Mouse (Mus musculus) liver, adult 2 months (tissue): ENCODE data around the gene Cux1. TPM values are rescaled to one million over a fixed set of nuclear protein-coding genes. Genes with fewer than 3 reads are reported as not detected.

ENCODE experiments used
- DNase-seq: peaks from one replicate; pipeline ENCODE4 v3.0.0-alpha.2; 2011; ENCODE audit warnings: low read depth, low spot score; ENCODE audit errors: extremely low read depth
- H3K27ac ChIP-seq: fragments of 200-500 bp; replicated peaks from 2 replicates; pipeline ENCODE4 v1.5.1; 2012; ENCODE audit warnings: low read depth, mild to moderate bottlenecking, control low read depth, inconsistent platforms, low read length; ENCODE audit not compliant: insufficient read depth
- H3K27me3 ChIP-seq: fragments of 200-500 bp; 2 replicates; pipeline ENCODE4 v1.6.1; 2012; ENCODE audit warnings: mild to moderate bottlenecking, moderate library complexity, low read length, inconsistent platforms; ENCODE audit not compliant: control insufficient read depth, insufficient read depth
- H3K36me3 ChIP-seq: fragments of 200-500 bp; 2 replicates; pipeline ENCODE4 v1.6.1; 2012; ENCODE audit warnings: low read length, inconsistent platforms; ENCODE audit not compliant: control insufficient read depth, insufficient read depth
- H3K4me1 ChIP-seq: fragments of 200-500 bp; 2 replicates; pipeline ENCODE4 v1.6.1; 2011; ENCODE audit warnings: low read length; ENCODE audit not compliant: control insufficient read depth, insufficient read depth
- H3K4me3 ChIP-seq: fragments of 200-500 bp; 2 replicates; pipeline ENCODE4 v1.5.1; 2011; ENCODE audit warnings: low read depth, mild to moderate bottlenecking, control low read depth, low read length, moderate library complexity; ENCODE audit not compliant: insufficient read depth
- H3K79me2 ChIP-seq: fragments of 200-500 bp; 2 replicates; pipeline ENCODE4 v1.6.1; 2012; ENCODE audit warnings: inconsistent platforms, mild to moderate bottlenecking, low read length, moderate library complexity; ENCODE audit not compliant: control insufficient read depth, insufficient read depth
- H3K9ac ChIP-seq: fragments of 200-500 bp; 2 replicates; pipeline ENCODE4 v1.6.1; 2012; ENCODE audit warnings: low read depth, mild to moderate bottlenecking, control low read depth, inconsistent platforms, low read length
- CTCF ChIP-seq: fragments of 200-500 bp; IDR thresholded peaks from 2 replicates; pipeline ENCODE4 v1.5.1; 2011; ENCODE audit warnings: low read depth, low read length, control low read depth
- POLR2A ChIP-seq: fragments of 200-500 bp; IDR thresholded peaks from 2 replicates; pipeline ENCODE4 v1.6.1; 2011; ENCODE audit warnings: low read length, control low read depth; ENCODE audit not compliant: insufficient read depth; ENCODE audit errors: extremely low read depth
- WGBS: fragments of 180-500 bp; shearing (Covaris S2); methylation state at CpG from one replicate; pipeline ENCODE4 v1.1.7; 2018; 5-methylcytosine and 5-hydroxymethylcytosine counted together
- polyA plus RNA-seq: library from polyadenylated mRNA; depleted of rRNA; stranded (reverse); fragments of >200 nt; gene quantifications from 2 replicates; pipeline ENCODE4 v1.2.3, GENCODE M21; 2012
- total RNA-seq: library from RNA; depleted of rRNA; stranded (reverse); fragments of >200 nt; gene quantifications from 2 replicates; pipeline ENCODE4 v1.2.3, GENCODE M21; 2014

Gene Cux1
- total and polyA plus RNA-seq, 2 experiments: 11.6 to 12.6 TPM

DNA sequence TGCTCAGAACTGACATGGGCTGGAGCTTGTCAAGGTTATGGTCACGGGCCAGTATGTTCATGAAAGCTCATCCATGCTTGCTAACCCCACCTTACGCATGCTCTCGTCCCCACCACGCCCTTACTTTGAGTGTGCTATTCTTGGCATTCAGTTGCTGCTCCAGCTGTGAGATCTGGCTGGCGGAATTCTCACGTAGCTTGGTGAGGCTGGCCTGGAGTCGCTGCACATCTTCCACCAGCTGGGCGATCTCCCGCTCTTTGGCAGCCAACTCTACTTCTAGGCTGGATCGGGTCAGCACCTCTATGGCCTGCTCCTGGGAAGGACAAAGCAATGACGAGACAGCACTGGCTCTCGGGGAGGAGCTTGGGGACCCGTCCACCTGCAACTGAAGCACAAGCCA is 240.7 kb downstream of the Cux1 start:
- Histone ChIP-seq H3K27me3 (no peaks in the 10 kb centered on the region), H3K27ac (no peak overlapping the region), H3K79me2 (no peaks in the 10 kb centered on the region), H3K4me1 (no peaks in the 10 kb centered on the region), H3K36me3 (peaks cover 10% of the 10 kb centered on the region), H3K4me3 (no peak overlapping the region), H3K9ac (no peak overlapping the region)
- WGBS: 94% methylated on average over 13 of the region's 13 CpGs
- TF ChIP-seq CTCF (no peak), POLR2A (no peak)
- no peak for DNase-seq

DNA sequence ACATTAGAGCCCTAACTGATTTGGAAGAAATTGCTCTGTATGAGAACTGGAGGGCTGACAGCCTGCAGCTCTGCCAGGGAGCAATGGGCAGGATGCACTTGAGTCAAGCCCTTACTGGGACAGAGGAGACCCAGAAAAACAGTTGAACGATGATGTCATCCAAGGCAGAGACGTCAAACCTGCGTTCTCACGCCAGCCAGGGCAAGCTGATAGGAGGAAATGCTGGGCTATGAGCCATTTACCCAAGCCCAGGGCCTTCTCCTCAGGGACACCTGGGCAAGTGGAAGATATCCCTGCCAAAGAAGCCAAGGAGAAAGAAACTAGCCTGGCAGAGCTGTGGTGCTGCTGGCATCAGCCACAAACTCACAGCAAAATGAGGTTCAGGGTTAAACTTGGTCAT is 242.8 kb downstream of the Cux1 start:
- no peak overlapping the region for H3K4me3 ChIP-seq
- H3K79me2 ChIP-seq: no peaks in the 10 kb centered on the region
- H3K27ac ChIP-seq: no peak overlapping the region
- H3K36me3 ChIP-seq: peaks cover 18% of the 10 kb centered on the region
- WGBS: 63% methylated on average over 4 of the region's 4 CpGs
- H3K4me1 ChIP-seq: no peaks in the 10 kb centered on the region
- H3K27me3 ChIP-seq: no peaks in the 10 kb centered on the region
- no peak overlapping the region for H3K9ac ChIP-seq
- DNase-seq: no peak
- no peak for TF ChIP-seq POLR2A
- no peak for TF ChIP-seq CTCF

DNA sequence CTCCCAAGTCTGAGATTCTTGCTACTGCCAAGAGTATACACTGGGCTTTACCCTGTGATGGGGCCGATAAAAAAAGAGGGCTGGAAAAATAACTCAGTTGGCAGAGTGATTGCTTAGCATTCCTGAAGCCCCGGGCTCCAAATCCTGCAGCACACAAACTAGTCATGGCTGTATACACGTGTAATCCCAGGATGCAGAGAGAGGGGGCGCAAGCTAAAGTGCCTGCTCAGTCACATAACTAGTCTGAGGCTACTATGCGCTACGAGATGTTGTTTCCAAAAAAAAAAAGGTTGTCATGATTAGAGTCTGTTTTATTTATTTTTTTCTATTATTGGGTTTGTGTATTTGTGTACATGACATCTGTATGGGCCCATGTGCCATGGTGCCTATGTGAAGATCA is 245.9 kb downstream of the Cux1 start:
- no peak overlapping the region for H3K4me3 ChIP-seq
- no peaks in the 10 kb centered on the region for H3K27me3 ChIP-seq
- H3K9ac ChIP-seq: no peak overlapping the region
- no peak for DNase-seq
- peaks cover 24% of the 10 kb centered on the region for H3K36me3 ChIP-seq
- WGBS: 88% methylated on average over 6 of the region's 6 CpGs
- peak; percentile 25; the same call in 1 of the 2 replicates for TF ChIP-seq CTCF
- no peak for TF ChIP-seq POLR2A
- no peaks in the 10 kb centered on the region for H3K4me1 ChIP-seq
- H3K79me2 ChIP-seq: no peaks in the 10 kb centered on the region
- no peak overlapping the region for H3K27ac ChIP-seq

DNA sequence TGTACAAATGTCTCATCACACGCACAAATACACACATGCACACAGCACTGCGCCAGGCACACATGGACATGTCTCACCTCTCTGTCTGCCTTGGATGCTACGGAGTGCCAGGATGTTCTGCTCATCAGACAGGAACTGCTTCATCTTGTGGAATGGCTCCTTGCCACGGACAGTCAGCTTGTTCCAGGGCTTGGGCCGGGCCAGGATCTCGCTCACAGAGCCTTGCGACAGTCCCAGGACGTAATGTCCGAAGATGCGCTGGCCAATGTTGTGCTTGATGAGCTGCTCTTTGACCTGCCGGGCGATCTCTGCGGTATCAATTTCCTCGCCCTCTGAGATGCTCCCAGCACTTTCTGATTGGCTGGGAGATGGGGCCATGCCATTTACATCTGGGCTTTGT is 254.7 kb downstream of the Cux1 start:
- H3K79me2 ChIP-seq: no peaks in the 10 kb centered on the region
- DNase-seq: peak; percentile 71
- no peaks in the 10 kb centered on the region; the same call in 1 of the 2 replicates for H3K4me1 ChIP-seq
- no peak for TF ChIP-seq CTCF
- no peak for TF ChIP-seq POLR2A
- WGBS: 77% methylated on average over 14 of the region's 14 CpGs
- no peak overlapping the region for H3K9ac ChIP-seq
- no peak overlapping the region for H3K4me3 ChIP-seq
- H3K27me3 ChIP-seq: no peaks in the 10 kb centered on the region
- H3K36me3 ChIP-seq: peaks cover 21% of the 10 kb centered on the region
- no peak overlapping the region for H3K27ac ChIP-seq

DNA sequence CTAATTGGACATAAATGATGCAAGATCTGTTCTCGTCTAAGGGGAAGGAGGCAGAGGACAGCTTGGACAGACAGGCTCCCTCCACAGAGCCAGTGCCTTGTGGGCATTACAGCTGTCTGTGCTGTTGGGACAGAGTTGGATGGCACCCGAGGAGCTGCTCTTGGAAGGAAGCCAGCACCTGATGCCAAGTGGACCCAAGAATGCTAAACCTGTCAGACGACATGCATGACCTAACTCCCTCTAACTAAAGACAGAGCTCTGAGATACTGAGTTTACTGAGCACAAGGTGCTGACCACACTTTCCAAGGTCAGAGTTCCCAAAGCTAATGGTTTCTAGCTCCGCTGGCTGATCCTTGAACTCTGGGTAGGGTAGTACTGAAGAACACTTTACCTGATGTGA is 255.1 kb downstream of the Cux1 start:
- peak; percentile 81 for DNase-seq
- TF ChIP-seq CTCF (no peak), POLR2A (no peak)
- Histone ChIP-seq H3K9ac (no peak overlapping the region), H3K4me1 (no peaks in the 10 kb centered on the region; the same call in 1 of the 2 replicates), H3K27ac (no peak overlapping the region), H3K4me3 (no peak overlapping the region), H3K27me3 (no peaks in the 10 kb centered on the region), H3K79me2 (no peaks in the 10 kb centered on the region), H3K36me3 (peaks cover 20% of the 10 kb centered on the region)
- WGBS: 26% methylated on average over 4 of the region's 4 CpGs

DNA sequence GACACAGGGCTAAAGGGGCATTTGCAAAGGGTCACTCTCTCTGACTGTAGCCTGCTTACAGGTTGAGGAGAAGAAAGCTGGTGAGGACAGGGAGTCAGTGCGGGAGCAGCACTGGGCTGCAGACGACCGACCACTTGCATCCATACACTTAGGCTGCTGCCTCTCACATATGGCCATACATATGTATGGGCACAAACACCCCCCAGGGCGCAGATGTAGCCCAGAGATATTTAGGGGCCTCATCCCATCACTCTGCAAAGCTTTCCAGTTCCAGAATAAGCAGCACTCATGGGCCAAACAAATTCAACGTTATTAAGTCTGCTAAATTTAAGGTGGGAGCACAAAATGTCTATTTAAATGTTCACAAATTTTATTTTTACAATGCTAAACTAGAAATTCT is 261.0 kb downstream of the Cux1 start:
- Histone ChIP-seq H3K36me3 (peaks cover 28% of the 10 kb centered on the region), H3K27ac (no peak overlapping the region), H3K79me2 (no peaks in the 10 kb centered on the region), H3K4me3 (no peak overlapping the region), H3K4me1 (no peaks in the 10 kb centered on the region), H3K27me3 (no peaks in the 10 kb centered on the region), H3K9ac (no peak overlapping the region)
- TF ChIP-seq POLR2A: no peak
- TF ChIP-seq CTCF: no peak
- WGBS: 96% methylated on average over 5 of the region's 5 CpGs
- DNase-seq: no peak
